Mouse (Mus musculus): ENCODE data around the gene Atad5.

GRCm38 (mm10) chr11:80142872-80143271, 53.7 kb downstream of the Atad5 start:
- TF ChIP-seq HCFC1 (IDR thresholded peaks at IDR 0.05; ENCODE audit: borderline replicate concordance, insufficient read depth, low read length) = no peak
- TF ChIP-seq ZNF384 (IDR thresholded peaks at IDR 0.05; ENCODE audit: low read depth, low read length) = no peak

All from ES-E14 (cell line).